Mouse (Mus musculus): ENCODE data around the gene Nyx. TPM values are rescaled to one million over a fixed set of nuclear protein-coding genes. Genes with fewer than 3 reads are reported as not detected.

Nyx gene
- polyA plus RNA-seq, 2 experiments = 0.02 TPM; not detected in 1

DNA sequence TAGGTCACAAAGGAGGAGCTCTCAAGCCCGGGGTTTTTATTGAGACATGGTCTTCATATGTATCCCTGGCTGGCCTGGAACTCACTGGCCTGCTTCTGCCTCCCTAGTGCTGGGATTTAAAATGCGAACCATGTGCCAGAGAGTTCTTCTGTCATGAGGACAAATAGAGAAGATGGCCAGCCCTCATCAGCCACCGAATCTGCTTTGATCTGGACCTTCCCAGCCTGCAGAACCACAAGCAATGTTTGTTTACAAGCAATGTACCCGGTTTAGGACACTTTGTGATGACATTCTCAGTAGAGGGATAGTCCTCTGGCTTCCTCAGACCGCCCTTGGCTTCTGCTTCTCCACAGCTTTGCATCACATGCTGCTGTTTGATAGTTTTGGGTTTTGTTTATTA lies 12.4 kb downstream of the Nyx start:
- TF ChIP-seq CTCF (IDR thresholded peaks at IDR 0.05; ENCODE audit: low read depth) (no peak), EP300 (IDR thresholded peaks at IDR 0.05; ENCODE audit: low read depth) (no peak)
- ATAC-seq (ENCODE audit: insufficient read depth) (no peak), DNase-seq (ENCODE audit: low read depth in 3 of 3, low spot score in 3 of 3) (no peak)
- Histone ChIP-seq H3K27ac (no peak overlapping the region), H3K27me3 (ENCODE audit: control insufficient read depth, insufficient read depth, low read length) (no peaks in the 10 kb centered on the region; the same call in 1 of the 2 replicates), H3K9me3 (ENCODE audit: control insufficient read depth, low read length) (no peaks in the 10 kb centered on the region), H3K4me2 (ENCODE audit: low read depth) (no peak overlapping the region), H3K36me3 (replicated peaks; ENCODE audit: control insufficient read depth, insufficient read depth, low read depth) (no peaks in the 10 kb centered on the region), H3K9ac (replicated peaks) (no peak overlapping the region), H3K4me1 (replicated peaks; ENCODE audit: control insufficient read depth in 2 of 2, insufficient read depth in 2 of 2, low read length in 1 of 2) (no peaks in the 10 kb centered on the region), H3K4me3 (ENCODE audit: insufficient read depth in 1 of 2, low read depth in 2 of 2, low read length in 2 of 2) (no peak overlapping the region)
- 56% methylated on average over 5 of the region's 5 CpGs for WGBS (ENCODE audit: insufficient replicate concordance)

DNA sequence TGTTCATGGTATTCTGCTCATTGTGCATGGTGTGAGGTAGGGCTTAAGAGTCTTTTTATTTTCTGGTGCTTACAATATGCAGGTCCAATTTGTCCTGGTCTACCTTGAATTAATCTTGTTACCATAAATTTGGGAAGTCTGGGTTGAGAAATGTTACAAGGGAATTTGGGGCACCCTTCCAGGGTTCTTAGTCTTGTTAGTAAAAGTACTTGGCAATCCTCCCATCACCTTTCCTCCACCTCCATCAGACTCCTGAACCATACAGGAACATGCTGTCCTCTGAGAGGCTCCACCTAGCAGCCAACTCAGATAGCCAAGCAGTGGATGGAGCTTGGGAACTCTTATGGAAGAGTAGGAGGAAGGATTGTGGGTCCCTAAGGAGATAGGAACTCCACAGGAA lies 13.7 kb downstream of the Nyx start:
- Histone ChIP-seq H3K9ac (replicated peaks) (no peak overlapping the region), H3K36me3 (replicated peaks; ENCODE audit: control insufficient read depth, insufficient read depth, low read depth) (no peaks in the 10 kb centered on the region), H3K9me3 (ENCODE audit: control insufficient read depth, low read length) (no peaks in the 10 kb centered on the region), H3K4me3 (ENCODE audit: insufficient read depth in 1 of 2, low read depth in 2 of 2, low read length in 2 of 2) (no peak overlapping the region), H3K27me3 (ENCODE audit: control insufficient read depth, insufficient read depth, low read length) (no peaks in the 10 kb centered on the region; the same call in 1 of the 2 replicates), H3K4me1 (replicated peaks; ENCODE audit: control insufficient read depth in 2 of 2, insufficient read depth in 2 of 2, low read length in 1 of 2) (no peaks in the 10 kb centered on the region), H3K4me2 (ENCODE audit: low read depth) (no peak overlapping the region), H3K27ac (no peak overlapping the region)
- TF ChIP-seq EP300 (IDR thresholded peaks at IDR 0.05; ENCODE audit: low read depth) = no peak
- no peak for TF ChIP-seq CTCF (IDR thresholded peaks at IDR 0.05; ENCODE audit: low read depth)
- DNase-seq (ENCODE audit: low read depth in 3 of 3, low spot score in 3 of 3) (no peak), ATAC-seq (ENCODE audit: insufficient read depth) (no peak)

DNA sequence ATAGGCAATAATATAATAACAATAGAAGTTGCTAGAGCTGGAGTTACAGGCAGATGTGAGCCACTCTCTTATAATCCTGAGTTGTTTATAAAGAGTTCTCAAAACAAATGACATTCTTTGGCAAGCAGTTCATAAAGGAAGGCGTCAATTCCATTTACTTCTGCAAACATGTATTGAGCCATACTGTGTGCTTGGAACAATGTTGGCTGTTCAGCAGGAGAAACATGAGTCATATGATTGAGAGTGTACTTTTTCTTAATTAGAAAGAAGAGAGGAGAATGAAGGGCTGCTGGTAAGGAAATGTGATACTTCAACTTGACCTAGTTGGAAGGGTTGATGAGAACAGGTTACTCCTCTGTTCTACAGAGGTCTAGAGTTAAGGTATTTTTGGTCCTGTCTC lies 16.7 kb downstream of the Nyx start:
- no peak for TF ChIP-seq EP300 (IDR thresholded peaks at IDR 0.05; ENCODE audit: low read depth)
- no peak for TF ChIP-seq CTCF (IDR thresholded peaks at IDR 0.05; ENCODE audit: low read depth)
- H3K36me3 ChIP-seq (replicated peaks; ENCODE audit: control insufficient read depth, insufficient read depth, low read depth) = no peaks in the 10 kb centered on the region
- H3K4me2 ChIP-seq (ENCODE audit: low read depth) = no peak overlapping the region
- H3K27ac ChIP-seq = no peak overlapping the region
- H3K9ac ChIP-seq (replicated peaks) = no peak overlapping the region
- DNase-seq (ENCODE audit: low read depth in 3 of 3, low spot score in 3 of 3) (no peak), ATAC-seq (ENCODE audit: insufficient read depth) (no peak)
- H3K27me3 ChIP-seq (ENCODE audit: control insufficient read depth, insufficient read depth, low read length) = no peaks in the 10 kb centered on the region
- H3K9me3 ChIP-seq (ENCODE audit: control insufficient read depth, low read length) = peaks cover 3% of the 10 kb centered on the region; the same call in 1 of the 2 replicates
- H3K4me3 ChIP-seq (ENCODE audit: insufficient read depth in 1 of 2, low read depth in 2 of 2, low read length in 2 of 2) = no peak overlapping the region
- WGBS (ENCODE audit: insufficient replicate concordance) = 47% methylated on average over 1 of the region's 1 CpGs
- H3K4me1 ChIP-seq (replicated peaks; ENCODE audit: control insufficient read depth in 2 of 2, insufficient read depth in 2 of 2, low read length in 1 of 2) = no peaks in the 10 kb centered on the region

DNA sequence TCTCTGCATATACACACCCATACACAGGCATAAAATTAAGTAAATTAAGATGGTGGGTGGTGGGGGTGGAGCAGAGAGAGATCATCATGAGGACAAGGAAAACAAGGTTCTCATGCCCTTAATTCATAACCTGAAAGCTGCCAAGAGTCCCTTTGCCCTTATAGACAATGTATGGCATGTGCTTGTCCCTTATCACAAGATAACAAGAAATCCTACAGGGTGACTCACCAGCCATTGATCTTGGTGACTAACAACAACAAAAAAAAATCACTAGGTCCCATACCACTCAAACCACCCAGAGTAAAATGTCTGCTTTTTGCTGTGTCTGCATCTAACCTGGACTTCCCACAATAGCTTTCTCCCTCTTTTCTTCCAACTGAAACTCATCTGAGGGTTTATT lies 18.5 kb downstream of the Nyx start:
- Histone ChIP-seq H3K9ac (replicated peaks) (no peak overlapping the region), H3K4me2 (ENCODE audit: low read depth) (no peak overlapping the region), H3K27ac (no peak overlapping the region), H3K36me3 (replicated peaks; ENCODE audit: control insufficient read depth, insufficient read depth, low read depth) (no peaks in the 10 kb centered on the region), H3K27me3 (ENCODE audit: control insufficient read depth, insufficient read depth, low read length) (no peaks in the 10 kb centered on the region), H3K9me3 (ENCODE audit: control insufficient read depth, low read length) (peaks cover 3% of the 10 kb centered on the region; the same call in 1 of the 2 replicates), H3K4me3 (ENCODE audit: insufficient read depth in 1 of 2, low read depth in 2 of 2, low read length in 2 of 2) (no peak overlapping the region), H3K4me1 (replicated peaks; ENCODE audit: control insufficient read depth in 2 of 2, insufficient read depth in 2 of 2, low read length in 1 of 2) (no peaks in the 10 kb centered on the region)
- no peak for TF ChIP-seq CTCF (IDR thresholded peaks at IDR 0.05; ENCODE audit: low read depth)
- no peak for TF ChIP-seq EP300 (IDR thresholded peaks at IDR 0.05; ENCODE audit: low read depth)
- no peak for DNase-seq (ENCODE audit: low read depth in 3 of 3, low spot score in 3 of 3)
- ATAC-seq (ENCODE audit: insufficient read depth) = no peak

DNA sequence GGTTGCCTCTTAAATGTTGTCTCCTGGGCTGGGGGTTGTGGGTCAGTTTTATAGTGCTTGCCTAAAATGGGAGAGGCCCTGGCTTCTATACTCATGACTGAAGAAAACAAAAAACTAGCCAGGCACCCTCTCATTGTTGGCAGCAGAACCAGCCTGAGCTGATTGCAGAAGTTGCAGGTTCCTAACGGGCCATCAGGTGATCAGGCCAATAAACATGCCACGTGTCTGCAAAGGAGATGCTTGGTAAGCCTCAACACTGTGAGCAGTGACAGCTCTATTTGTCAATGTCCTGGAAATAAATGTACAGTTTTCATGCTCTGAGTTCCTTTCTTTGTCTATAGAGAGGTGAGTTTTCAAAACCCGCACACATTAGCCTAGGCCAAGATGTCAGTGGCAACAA lies 23.1 kb downstream of the Nyx start:
- TF ChIP-seq CTCF (IDR thresholded peaks at IDR 0.05; ENCODE audit: low read depth) (no peak), EP300 (IDR thresholded peaks at IDR 0.05; ENCODE audit: low read depth) (no peak)
- H3K9ac ChIP-seq (replicated peaks) = no peak overlapping the region
- no peak overlapping the region for H3K4me2 ChIP-seq (ENCODE audit: low read depth)
- peaks cover 0 to 4% of the 10 kb centered on the region in 2 experiments; a peak in 2 of 4 replicates for H3K4me1 ChIP-seq (replicated peaks; ENCODE audit: control insufficient read depth in 2 of 2, insufficient read depth in 2 of 2, low read length in 1 of 2)
- 63% methylated on average over 3 of the region's 3 CpGs for WGBS (ENCODE audit: insufficient replicate concordance)
- ATAC-seq (ENCODE audit: insufficient read depth) = no peak
- H3K9me3 ChIP-seq (ENCODE audit: control insufficient read depth, low read length) = peaks cover 3% of the 10 kb centered on the region; the same call in 1 of the 2 replicates
- no peaks in the 10 kb centered on the region for H3K36me3 ChIP-seq (replicated peaks; ENCODE audit: control insufficient read depth, insufficient read depth, low read depth)
- no peak overlapping the region for H3K4me3 ChIP-seq (ENCODE audit: insufficient read depth in 1 of 2, low read depth in 2 of 2, low read length in 2 of 2)
- DNase-seq (ENCODE audit: low read depth in 3 of 3, low spot score in 3 of 3) = no peak
- H3K27ac ChIP-seq = no peak overlapping the region
- no peaks in the 10 kb centered on the region for H3K27me3 ChIP-seq (ENCODE audit: control insufficient read depth, insufficient read depth, low read length)
